Mouse (Mus musculus) heart, postnatal 0 days (tissue): ENCODE measurements around the gene Xrcc6.

Experiments used
- CTCF ChIP-seq: IDR thresholded peaks from 2 replicates; pipeline ENCODE4 v1.5.1; 2016; ENCODE audit warnings: antibody characterized with exemption, control low read depth, low read depth
- EP300 ChIP-seq: IDR thresholded peaks from 2 replicates; pipeline ENCODE4 v1.6.1; 2016; ENCODE audit warnings: antibody characterized with exemption, low read depth

GRCm38 (mm10) chr15:81968447-81968846, 19.2 kb upstream of the Xrcc6 start:
- TF ChIP-seq EP300 (no peak), CTCF (no peak)
